Mouse (Mus musculus) urinary bladder, adult 18-20 months (tissue): ENCODE results near the gene Ddit4.
"Not testable (repeated sequence)": the region's sequence is repeated elsewhere in the genome, so short reads cannot be mapped to it uniquely, and the experiment has no call there.

Experiments used
- DNase-seq, 2 experiments: peaks; one replicate each; pipeline ENCODE4 v3.0.0; 2022; ENCODE audit warnings: low spot score in 2 of 2, mixed read lengths in 2 of 2

Ddit4 gene

DNA sequence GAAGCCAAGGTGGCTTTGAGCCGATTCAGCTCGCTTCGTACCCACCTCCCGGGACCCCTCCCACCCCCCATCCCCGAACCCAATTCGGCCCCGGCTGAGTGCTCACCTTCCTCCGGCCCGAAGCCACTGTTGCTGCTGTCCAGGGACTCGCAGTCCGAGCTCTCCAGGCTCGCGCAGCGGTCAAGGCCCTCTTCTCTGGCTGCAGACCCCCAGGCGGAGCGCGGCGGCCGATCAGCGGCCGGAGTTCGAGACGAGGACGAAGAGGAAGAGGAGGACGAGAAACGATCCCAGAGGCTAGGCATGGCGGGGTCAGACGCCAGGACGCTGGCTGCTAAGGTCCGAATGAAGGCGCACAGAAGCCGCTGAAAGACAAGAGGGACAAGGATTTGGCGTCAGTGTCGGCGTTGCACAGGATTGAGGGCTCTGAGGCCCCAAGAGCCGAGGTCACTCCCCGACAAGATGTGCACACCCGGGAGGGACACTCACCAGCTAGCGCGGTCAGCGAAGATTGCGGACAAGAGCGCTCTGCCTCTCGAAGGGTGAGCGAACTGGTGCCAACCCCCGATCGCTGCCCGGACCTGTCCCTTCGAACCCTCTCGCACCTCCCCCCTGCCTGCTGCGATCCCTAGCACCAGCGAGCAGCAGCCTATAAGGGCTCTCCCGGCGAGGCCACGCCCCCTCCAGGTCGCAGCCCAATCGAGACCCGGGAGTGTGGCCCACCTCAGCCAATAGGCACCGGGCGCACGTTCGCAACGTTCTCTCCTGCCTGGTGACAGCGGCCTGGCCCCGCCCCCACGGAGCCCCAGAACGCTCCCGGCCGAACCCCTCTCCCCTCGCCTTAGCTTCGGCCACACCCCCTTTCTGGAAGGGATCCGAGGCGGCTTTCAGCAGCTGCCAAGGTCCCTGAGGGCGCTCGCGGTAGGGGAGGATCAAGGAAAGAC lies at the start of gene Ddit4:
Gene Ddit4 (minus strand): TSS at position 624 of the 941 bp plus-strand sequence.
- peak; percentile 99 for DNase-seq

DNA sequence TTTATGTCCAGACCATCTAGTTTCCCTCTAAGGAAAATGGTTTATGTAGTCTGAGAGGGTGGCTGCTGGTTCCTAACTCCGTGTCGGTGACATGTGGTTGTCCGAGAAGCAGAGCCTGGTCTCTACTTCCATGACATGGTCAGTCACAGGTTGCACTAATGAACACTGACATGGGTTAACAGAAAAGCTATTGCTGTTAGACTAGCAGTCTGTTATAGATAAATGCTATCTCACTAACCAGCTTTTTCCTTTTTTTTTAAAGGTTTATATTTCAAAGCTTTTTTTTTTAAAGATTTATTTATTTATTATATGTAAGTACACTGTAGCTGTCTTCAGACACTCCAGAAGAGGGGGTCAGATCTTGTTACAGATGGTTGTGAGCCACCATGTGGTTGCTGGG lies 47.4 kb upstream of the Ddit4 start:
- DNase-seq: no peak

DNA sequence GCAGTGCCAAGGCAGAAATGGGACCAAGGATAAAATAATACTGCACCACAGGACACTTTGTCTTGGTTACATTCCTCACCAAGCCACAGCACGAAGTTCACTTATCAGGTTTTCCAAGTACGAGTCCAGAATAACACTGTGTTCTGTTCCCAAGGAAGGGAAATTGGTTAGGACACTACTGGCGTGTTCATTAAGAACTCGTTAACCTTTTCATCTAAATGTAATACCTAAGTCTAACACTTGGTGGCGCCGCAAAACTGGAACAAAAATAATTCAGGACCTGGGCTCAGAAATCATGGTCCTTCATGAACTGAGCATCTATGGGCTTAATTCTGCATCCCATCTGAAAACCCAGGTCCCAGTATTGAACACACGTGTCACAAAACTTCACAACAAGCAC lies 46.0 kb upstream of the Ddit4 start:
- no peak for DNase-seq

DNA sequence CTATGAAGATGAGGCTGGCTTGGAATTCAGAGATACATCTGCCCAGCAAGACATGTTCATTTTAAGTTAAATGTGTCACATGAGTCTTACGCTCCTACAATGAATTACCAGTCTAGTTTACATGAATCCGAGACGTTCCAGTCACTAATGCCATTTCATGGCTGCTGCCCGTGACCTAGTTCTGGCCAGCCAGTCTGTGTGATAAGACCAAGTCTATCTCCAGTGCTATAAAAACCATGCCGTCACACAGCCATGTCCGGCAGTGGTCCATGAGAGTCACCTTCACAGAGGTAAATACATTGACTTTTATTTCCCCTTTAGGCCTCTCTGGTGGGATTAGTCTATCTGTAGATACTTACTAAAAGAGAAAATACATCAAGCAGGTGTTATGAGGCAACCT lies 44.3 kb upstream of the Ddit4 start:
- no peak for DNase-seq

DNA sequence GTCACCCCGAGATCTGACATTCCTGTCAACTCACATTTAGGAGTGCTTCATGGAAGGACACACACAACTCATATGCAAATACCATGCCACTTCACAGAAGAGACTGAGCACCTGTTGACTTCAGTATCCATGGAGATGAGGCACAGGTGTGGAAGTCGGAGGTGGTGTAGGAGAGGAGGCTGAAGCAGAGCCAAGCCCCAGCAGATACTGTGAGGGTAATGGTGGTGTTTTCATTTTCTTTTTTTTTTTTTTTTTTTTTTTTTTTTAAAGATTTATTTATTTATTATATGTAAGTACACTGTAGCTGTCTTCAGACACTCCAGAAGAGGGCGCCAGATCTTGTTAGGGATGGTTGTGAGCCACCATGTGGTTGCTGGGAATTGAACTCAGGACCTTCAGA lies 42.2 kb upstream of the Ddit4 start:
- DNase-seq: not testable (repeated sequence)

DNA sequence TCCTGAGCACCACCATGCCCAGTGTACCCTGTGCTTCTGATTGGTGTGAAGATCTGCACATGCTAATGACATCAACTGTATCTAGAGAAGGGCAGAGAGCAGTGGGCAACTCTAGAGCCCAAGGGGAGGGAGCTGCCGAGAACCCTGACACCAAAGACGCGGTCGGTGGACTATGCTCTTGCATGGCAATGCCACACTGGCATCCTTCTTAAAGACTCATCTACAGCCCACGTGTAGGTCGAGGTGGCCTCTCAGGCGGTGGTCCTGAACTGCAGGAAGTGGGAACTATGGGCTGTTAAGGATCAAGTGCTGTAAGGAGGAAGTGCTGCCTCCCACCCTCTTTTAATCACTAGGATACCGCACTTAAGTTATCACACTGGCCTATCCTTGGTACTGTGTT lies 40.4 kb upstream of the Ddit4 start:
- no peak for DNase-seq

DNA sequence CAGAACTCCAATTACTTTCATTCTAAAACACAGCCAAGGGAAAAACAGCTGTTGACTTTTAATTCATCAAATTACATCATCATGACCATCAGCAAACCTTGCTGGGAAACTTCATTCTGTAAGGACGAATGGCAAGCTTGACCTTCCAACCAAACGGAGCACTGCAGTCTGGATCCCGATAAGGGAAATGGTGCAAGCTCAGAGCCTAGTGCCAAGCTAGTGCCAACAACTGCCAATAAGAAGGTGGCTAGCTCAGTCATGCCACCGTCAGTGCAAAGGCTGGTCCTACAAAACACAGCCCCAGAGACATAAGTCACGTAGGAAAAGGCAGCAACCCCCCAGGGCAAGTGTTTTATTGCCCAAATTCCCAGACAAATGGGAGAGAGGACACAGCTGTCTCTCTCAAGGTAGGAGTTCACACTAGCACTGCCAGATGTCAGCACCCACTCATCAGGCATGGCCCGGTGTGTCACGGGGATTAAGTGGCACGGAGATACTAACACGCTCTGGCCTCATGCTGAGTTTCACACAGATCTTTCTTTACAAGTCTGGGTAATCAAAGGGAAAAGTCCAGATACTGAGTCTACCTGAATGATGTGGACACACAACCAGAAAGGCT lies 39.7 kb upstream of the Ddit4 start:
- DNase-seq: no peak

DNA sequence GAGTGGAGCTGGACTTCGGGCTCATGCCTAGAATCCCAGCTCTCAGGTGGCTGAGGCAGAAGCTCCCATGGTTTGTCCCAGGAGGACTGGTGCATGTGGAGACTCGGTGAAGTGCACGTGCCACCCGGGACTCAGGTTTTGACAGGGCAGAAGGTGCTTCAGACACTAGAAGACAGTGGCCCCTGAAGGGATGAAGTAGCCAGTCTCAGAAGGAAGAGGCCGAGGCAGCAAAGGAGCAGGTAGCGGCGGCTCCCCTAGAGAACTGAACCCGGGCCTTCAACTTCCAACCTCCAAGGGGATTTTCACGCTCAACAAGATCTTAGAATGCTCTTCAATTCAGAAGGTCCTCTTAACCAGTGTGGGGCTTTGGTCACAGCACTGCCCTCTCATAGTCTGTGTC lies 38.8 kb upstream of the Ddit4 start:
- no peak for DNase-seq

DNA sequence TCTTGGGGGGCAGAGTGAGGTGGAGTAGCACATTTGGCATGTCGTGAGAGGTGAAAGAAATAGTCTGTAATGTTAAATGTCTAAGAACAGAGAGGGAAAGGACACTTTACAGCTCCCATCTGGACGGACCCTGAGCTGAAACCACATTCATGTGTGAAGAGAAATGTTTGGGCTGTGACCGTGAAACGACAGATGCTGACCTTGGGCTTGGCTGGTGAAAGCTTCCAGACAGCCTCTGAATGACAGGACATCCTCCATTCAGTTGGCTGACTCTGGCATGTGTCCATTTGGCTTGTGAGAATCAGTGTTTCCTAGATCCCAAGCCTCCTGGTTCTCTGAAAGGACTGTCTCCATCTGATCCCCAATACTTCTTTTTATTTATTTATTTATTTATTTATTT lies 36.4 kb upstream of the Ddit4 start:
- DNase-seq: no peak

DNA sequence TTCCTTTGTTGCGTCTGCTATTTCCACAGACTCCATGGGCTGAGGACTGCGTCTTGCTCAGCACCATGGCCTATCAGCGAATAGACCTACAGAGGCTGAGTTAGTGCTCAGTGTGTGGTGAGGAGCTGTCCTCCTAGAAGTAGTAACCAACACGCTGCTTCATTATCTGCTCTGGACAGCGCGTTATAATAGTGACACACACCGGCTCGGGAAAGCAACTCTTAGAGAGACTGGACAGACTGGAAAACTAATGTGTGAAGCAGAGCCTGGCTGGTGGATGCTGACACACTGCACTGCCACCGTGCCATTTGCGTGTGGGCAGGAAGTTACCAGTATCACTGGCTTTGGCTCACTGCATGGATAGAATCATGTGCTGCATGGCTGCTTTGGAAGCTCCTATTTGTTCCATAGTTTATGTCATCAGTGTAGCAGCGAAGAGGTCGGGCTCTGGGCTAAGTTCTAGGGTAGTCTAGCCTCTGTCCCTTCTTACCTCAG lies 30.8 kb upstream of the Ddit4 start:
- DNase-seq: no peak

DNA sequence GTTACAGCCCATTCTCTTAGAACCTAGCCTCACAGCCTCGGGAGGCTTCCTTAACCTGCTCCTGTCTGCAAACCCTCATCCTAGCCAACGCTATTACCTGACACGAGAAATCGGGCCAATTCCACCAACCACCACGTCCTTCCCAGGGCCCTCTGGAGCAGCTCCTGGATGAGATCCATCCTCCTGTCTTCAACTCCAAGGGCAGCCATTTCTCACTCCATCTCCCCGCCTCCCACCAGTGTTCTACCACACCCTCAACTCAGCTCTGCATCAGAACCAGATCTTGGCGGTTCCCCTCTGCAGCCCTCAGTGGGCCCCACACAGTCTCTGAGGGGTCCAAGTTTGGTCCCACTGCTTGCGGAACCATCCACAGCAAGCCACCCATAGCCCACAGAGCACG lies 30.2 kb upstream of the Ddit4 start:
- DNase-seq: no peak

DNA sequence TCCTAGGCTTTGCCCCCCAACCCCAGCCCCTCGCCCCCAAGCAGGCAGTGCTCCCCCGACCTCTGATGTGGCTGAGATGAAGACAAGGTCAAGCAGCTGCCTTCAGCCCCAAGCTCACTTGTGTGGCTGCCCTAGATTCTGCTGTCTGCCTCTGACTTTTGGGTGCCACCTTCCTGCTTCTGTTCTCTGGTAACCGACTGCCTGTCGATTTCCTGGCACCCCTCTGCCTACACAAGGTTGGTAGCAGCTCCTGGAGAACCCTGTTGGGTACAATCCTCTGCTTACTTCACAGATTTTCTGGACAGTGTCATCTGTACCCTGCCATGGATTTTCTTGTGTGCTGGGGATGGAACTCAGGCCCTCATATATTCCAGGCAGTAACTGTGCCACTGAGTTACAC lies 29.7 kb upstream of the Ddit4 start:
- DNase-seq: no peak

DNA sequence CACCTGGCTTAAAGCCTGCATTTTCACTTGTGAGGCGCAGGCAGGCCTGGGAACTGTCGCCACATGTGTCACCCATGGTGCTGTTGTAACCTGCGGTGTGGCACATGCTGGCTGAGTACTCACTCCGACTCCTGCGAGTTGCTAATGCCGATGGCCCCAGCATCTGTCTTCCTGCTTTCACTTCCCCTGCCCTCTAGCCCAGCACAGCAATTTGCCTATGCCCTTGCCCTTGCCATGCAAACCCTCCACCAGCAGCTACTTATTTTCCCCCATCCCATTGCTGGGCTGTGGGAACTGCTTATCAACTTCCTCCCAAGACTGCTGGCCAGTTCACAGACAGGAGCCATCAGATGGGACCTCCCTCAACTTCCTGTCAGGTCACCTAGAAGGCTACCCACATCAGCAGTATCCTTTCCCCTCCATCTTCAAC lies 29.2 kb upstream of the Ddit4 start:
- DNase-seq: no peak

DNA sequence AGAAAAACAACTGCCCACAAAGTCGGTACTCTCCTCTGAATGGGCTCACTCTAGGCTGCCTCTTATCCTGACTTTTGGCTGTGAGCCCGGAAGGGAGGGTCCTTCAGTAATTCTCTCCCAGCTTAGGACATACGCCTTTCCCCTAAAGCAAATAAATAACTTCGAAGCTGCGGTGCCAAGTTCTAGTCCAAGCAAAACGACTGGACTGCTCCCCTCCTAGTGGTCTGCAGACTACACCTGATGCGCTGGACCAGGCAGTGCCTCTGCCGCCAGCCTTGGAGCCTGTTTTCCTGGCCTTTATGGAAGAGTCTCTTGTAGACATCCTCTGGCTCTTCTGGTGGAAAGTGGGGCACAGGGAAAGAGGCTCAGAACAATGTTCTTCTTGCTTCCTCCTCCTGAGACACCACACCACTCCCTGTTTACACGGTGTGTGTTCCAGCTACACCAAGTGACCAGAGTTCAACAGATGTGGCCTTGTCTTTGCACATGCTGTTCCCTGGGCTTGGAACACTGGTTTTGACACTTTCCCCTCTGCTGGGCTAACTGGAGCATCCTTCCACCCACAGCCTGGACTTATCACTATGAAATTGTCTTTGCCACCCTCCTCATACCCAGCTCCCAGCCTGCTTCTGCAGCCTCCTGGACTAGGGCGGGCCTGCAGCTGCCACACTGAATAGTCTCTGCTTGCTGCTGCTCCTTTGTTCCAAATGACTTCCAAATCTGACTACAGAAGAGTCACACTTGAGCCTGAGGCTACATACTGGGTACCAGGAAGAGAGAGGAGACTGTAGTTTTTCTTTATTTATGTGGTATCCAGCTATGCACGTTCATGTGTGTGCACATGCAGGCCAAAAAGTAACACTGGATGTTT lies 27.5 kb upstream of the Ddit4 start:
- peak; percentile 34 to 83 for DNase-seq

DNA sequence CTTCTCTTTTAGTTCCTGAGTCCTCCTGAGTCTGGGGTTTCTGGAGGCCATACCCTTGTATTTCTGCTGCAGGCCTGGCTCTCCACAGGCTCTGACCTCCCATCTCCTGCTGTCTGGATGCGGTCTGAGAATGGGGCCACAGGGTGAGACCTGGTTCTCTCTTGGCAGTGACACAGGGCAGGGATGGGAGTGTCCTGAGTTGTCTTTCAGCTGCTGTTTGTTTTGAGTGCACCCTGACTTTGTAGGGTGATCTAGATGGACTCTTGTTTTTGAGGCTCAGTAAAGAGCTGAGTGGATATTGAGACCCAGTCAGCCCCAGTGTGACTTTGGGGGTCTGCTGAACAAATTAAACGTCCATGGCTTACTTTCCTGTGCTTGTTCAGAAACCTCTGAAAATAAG lies 26.8 kb upstream of the Ddit4 start:
- DNase-seq: no peak

DNA sequence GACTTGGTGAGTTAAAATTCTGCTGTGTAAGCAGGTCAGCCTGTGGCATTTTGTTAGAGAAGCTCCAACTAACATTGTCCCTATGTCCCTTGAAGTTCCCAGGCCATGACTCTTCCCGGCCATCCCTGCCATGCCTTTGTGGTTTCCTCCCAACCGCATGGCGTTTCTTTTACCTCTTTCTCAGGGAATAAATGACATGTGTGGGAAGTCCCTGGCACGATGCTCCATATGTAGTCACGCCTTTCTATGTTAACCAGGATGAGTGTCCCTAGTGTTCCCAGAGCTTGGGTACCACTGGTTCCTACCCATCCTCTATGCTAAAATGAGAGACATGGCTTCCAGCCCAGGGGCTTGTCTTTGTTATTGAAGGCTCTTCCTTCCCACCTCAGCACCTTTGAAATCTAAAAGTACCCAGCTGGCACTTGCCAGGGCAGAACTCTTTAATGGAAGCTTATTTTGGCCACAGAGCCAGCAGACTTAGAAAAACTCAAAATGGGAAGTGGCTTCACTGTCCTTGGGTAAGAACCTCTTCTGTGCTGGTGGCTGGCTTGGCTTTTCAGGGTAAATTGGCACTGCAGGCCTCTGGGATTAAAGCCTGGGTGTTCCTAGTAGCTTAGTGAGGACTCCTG lies 26.2 kb upstream of the Ddit4 start:
- DNase-seq: no peak

DNA sequence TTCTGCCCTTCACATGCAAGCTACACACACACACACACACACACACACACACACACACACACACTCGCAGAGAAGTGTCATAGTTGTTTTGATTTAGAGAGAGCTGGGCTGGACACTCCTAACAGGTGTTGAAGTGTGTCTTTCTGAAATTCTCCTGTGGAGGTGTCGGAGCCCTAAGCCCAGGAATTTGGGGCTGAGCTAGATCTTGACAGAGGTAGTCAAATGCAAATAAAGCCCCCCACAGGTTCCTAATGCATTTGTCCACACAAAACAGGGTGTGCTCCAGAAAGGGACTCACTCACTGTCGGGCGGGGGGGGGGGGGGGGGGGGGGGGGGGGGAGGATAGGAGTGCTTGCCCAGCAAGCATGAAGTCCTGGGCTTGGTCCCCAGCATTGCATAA lies 25.5 kb upstream of the Ddit4 start:
- DNase-seq: no peak

DNA sequence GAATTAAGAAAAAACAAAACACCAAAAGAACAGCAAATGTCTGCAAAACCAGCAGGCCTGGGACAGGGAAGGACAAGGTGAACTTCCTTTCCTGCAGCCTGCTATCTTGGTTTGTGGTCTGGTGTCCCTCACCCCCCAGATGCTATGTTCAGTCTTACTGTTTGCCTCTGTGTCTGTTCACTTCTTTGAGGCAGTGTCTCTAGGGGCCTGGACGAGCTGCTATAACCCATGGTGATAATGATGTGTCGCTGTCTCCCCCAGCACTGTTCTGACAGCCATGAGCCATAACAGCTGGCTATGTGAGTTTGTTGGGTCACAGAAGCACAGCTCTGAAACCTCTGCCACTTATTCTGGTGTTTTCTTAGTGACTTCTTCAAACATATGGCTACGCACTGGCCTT lies 23.2 kb upstream of the Ddit4 start:
- DNase-seq: no peak

DNA sequence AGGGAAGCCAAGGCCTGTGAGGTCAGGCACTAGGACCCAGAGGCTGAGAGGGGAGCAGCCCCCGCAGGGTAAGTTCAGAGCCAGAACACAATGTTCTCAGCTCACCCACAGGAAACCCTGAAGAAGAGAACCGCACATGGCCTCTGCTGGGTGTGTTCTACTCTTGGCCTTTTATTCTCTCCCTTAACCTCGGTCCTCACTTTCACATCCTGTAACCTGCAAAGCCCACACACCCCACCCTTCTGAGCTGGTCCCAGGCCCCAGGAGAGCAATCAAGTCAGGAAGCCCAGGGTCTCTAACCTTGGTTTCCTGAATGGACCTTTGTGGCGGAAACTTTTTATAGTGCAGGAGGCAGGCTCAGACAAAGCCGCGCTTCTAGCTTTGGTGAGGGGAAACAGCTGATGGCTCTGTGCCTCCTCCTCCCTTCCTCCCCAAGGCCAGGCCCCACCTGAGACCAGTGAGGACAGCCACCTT lies 22.6 kb upstream of the Ddit4 start:
- peak in 1 of 2 experiments; percentile 72 for DNase-seq

DNA sequence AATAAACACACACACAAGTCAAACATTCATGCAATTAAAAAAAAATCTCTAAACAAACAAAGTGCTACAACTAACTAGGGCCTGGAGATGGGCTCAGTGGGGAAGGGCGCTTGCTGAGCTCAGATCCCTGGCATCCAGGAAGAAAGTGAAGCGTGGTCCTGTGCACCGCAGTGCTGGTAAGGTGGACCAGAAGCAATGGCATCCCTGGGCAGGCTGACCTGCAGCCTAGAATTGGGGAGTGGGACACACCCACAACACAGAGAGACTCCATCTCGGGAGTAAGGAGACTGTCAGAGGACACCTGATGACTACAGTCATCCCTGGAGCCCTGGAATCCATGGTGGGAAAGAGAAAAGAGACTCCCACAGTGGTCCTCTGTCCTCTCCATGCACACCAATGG lies 21.8 kb upstream of the Ddit4 start:
- no peak for DNase-seq

DNA sequence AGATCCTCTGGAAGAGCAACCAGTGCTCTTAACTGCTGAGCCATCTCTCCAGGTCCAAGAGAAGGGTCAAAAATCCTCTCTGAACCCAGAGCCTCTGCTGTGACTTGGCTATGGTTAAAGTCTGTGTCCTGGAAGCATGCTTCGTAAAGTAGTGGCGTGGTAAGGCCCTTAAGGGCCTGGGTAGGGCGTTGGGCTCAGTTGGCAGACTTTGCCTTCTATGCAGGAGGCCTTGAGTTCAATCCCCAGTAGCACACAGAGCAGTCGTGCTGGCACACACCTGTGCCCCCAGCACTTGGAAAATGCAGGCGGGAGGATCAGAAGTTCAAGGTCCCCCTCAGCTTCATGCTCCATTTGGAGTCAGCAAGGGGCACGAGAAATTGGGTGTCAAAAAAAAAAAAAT lies 21.4 kb upstream of the Ddit4 start:
- DNase-seq: no peak

DNA sequence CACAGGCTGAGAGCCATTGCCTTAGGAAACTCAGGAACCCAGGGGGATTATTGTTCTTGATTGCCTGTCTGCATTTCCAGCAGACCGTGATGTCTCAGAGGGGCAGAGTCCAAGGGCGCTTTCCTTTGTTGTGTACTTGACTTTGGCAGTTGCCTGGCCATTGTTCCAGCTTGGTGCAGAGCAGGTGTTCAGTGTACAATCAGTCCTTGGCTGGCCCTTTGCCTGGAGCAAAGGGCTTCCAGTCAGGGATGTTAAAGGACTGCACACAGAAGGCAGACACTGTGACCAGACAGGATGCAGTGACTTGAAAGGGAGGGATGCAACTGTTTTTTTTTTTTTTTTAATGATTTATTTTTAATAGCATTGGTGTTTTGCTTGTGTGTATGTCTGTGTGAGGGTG lies 20.9 kb upstream of the Ddit4 start:
- no peak for DNase-seq
